14 mouse cellular contexts compared by ENCODE assay signal in genomic region chr13:31812701-31813100, GRCm38 (mm10). TPM values are rescaled to one million over a fixed set of nuclear protein-coding genes. Genes with fewer than 3 reads are reported as not detected.
DNase-seq lines count a peak whose midpoint lies in the region; ATAC-seq lines count a peak whose summit lies in the region.
"Had no signal": no experiment of that assay in that cellular context is flagged by ENCODE, and none has a peak within 500 bp of the region (broad histone marks: within the 10 kb centered on the region; RNA-seq: fewer than 3 reads in every experiment).

No protein-coding gene starts in this region.

- H3K4me1 ChIP-seq in forebrain, embryonic 10.5 days: peaks cover 59% of the 10 kb centered on the region
- H3K4me1 ChIP-seq in forebrain, embryonic 14.5 days (ENCODE audit: control insufficient read depth, insufficient read depth, low read length): 0 out of 2 replicates have a peak, but pooled peaks cover 3% of the 10 kb centered on the region
- H3K4me1 ChIP-seq in hindbrain, embryonic 10.5 days (replicated peaks): peaks cover 55% of the 10 kb centered on the region
- H3K4me1 ChIP-seq in hindbrain, embryonic 11.5 days (replicated peaks; ENCODE audit: control insufficient read depth, insufficient read depth, low read length): 0 out of 2 replicates have a peak, but pooled peaks cover 5% of the 10 kb centered on the region
- H3K4me1 ChIP-seq in embryonic facial prominence, embryonic 11.5 days (ENCODE audit: control insufficient read depth, insufficient read depth, low read length): peaks cover 4% of the 10 kb centered on the region; the same call in 1 of the 2 replicates
- peaks cover 74% of the 10 kb centered on the region for H3K4me1 ChIP-seq in limb, embryonic 10.5 days

- no peak overlapping the region for H3K9ac ChIP-seq in forebrain, embryonic 14.5 days (ENCODE audit: low read length)
- no peak overlapping the region for H3K9ac ChIP-seq in hindbrain, embryonic 11.5 days (ENCODE audit: low read depth, low read length)
- 0 out of 2 replicates have a peak overlapping the region, but pooled peaks have one; percentile 28 for H3K9ac ChIP-seq in embryonic facial prominence, embryonic 11.5 days (replicated peaks; ENCODE audit: low read length)

- DNase-seq in forebrain, embryonic 10.5 days (ENCODE audit: extremely low spot score, low spot score): no peak
- DNase-seq in forebrain, embryonic 14.5 days (ENCODE audit: low spot score): no peak
- peak; percentile 16 for DNase-seq in hindbrain, embryonic 10.5 days (ENCODE audit: low spot score)
- no peak for DNase-seq in hindbrain, embryonic 11.5 days (ENCODE audit: low spot score)
- DNase-seq in embryonic facial prominence, embryonic 11.5 days (ENCODE audit: low spot score): no peak
- no peak for DNase-seq in limb, embryonic 10.5 days (ENCODE audit: low spot score)
- no peak for DNase-seq in lung, postnatal 14 days
- DNase-seq: cerebellum, adult 11-12 months; kidney, postnatal 10 days; right cerebral cortex, postnatal 14 days; thymus, postnatal 25 days had no signal

- 35% methylated on average over 2 of the region's 2 CpGs for WGBS in forebrain, embryonic 10.5 days
- WGBS in forebrain, embryonic 14.5 days: 51% methylated on average over 2 of the region's 2 CpGs
- WGBS in hindbrain, embryonic 10.5 days: 36% methylated on average over 2 of the region's 2 CpGs
- 32% methylated on average over 2 of the region's 2 CpGs for WGBS in hindbrain, embryonic 11.5 days
- WGBS in embryonic facial prominence, embryonic 11.5 days: 34% methylated on average over 2 of the region's 2 CpGs
- WGBS in limb, embryonic 10.5 days: 31% methylated on average over 2 of the region's 2 CpGs

- H3K36me3 ChIP-seq in forebrain, embryonic 10.5 days (replicated peaks): peaks cover 15% of the 10 kb centered on the region; the same call in 1 of the 2 replicates
- no peaks in the 10 kb centered on the region for H3K36me3 ChIP-seq in forebrain, embryonic 14.5 days (ENCODE audit: control insufficient read depth, insufficient read depth, low read length)
- H3K36me3 ChIP-seq in hindbrain, embryonic 10.5 days: 0 out of 2 replicates have a peak, but pooled peaks cover 9% of the 10 kb centered on the region
- H3K36me3 ChIP-seq in hindbrain, embryonic 11.5 days (ENCODE audit: control insufficient read depth, insufficient read depth, low read length): no peaks in the 10 kb centered on the region
- no peaks in the 10 kb centered on the region; the same call in 1 of the 2 replicates for H3K36me3 ChIP-seq in embryonic facial prominence, embryonic 11.5 days (replicated peaks; ENCODE audit: control insufficient read depth, insufficient read depth, low read depth, low read length)
- H3K36me3 ChIP-seq in limb, embryonic 10.5 days: peaks cover 7% of the 10 kb centered on the region; the same call in 1 of the 2 replicates

- H3K4me3 ChIP-seq in forebrain, embryonic 10.5 days: peak overlapping the region; percentile 64
- no peak overlapping the region for H3K4me3 ChIP-seq in forebrain, embryonic 14.5 days (ENCODE audit: low read depth, low read length)
- peak overlapping the region; percentile 63; the same call in 1 of the 2 replicates for H3K4me3 ChIP-seq in hindbrain, embryonic 10.5 days
- no peak overlapping the region for H3K4me3 ChIP-seq in hindbrain, embryonic 11.5 days (ENCODE audit: low read depth, low read length)
- H3K4me3 ChIP-seq in embryonic facial prominence, embryonic 11.5 days (ENCODE audit: low read depth, low read length): peak overlapping the region; percentile 20; the same call in 1 of the 2 replicates
- peak overlapping the region; percentile 11; the same call in 1 of the 2 replicates for H3K4me3 ChIP-seq in limb, embryonic 10.5 days

- H3K27ac ChIP-seq in forebrain, embryonic 10.5 days: peak overlapping the region; percentile 86
- no peak overlapping the region for H3K27ac ChIP-seq in forebrain, embryonic 14.5 days (ENCODE audit: low read depth, low read length)
- peak overlapping the region; percentile 50; the same call in 1 of the 2 replicates for H3K27ac ChIP-seq in hindbrain, embryonic 10.5 days
- no peak overlapping the region for H3K27ac ChIP-seq in hindbrain, embryonic 11.5 days (ENCODE audit: low read depth, low read length)
- no peak overlapping the region for H3K27ac ChIP-seq in embryonic facial prominence, embryonic 11.5 days (replicated peaks; ENCODE audit: low read depth, low read length)
- H3K27ac ChIP-seq in limb, embryonic 10.5 days: no peak overlapping the region

- no peaks in the 10 kb centered on the region for H3K9me3 ChIP-seq in forebrain, embryonic 10.5 days
- H3K9me3 ChIP-seq in forebrain, embryonic 14.5 days (replicated peaks; ENCODE audit: control insufficient read depth, low read length): no peaks in the 10 kb centered on the region
- H3K9me3 ChIP-seq in hindbrain, embryonic 10.5 days: no peaks in the 10 kb centered on the region
- H3K9me3 ChIP-seq in hindbrain, embryonic 11.5 days (ENCODE audit: control insufficient read depth, low read length): no peaks in the 10 kb centered on the region
- no peaks in the 10 kb centered on the region for H3K9me3 ChIP-seq in embryonic facial prominence, embryonic 11.5 days (replicated peaks; ENCODE audit: control insufficient read depth, low read length)
- no peaks in the 10 kb centered on the region for H3K9me3 ChIP-seq in limb, embryonic 10.5 days (replicated peaks)

- H3K4me2 ChIP-seq in forebrain, embryonic 14.5 days (ENCODE audit: low read length): no peak overlapping the region
- no peak overlapping the region for H3K4me2 ChIP-seq in hindbrain, embryonic 11.5 days (replicated peaks; ENCODE audit: low read depth, low read length)
- H3K4me2 ChIP-seq in embryonic facial prominence, embryonic 11.5 days (ENCODE audit: low read depth, low read length): peak overlapping the region; percentile 35

- H3K27me3 ChIP-seq in forebrain, embryonic 10.5 days (ENCODE audit: poor library complexity, severe bottlenecking): peaks cover 100% of the 10 kb centered on the region
- peaks cover 74% of the 10 kb centered on the region for H3K27me3 ChIP-seq in forebrain, embryonic 14.5 days (replicated peaks; ENCODE audit: control insufficient read depth, insufficient read depth, low read length)
- H3K27me3 ChIP-seq in hindbrain, embryonic 10.5 days (ENCODE audit: insufficient read depth, poor library complexity, severe bottlenecking): peaks cover 100% of the 10 kb centered on the region
- H3K27me3 ChIP-seq in hindbrain, embryonic 11.5 days (ENCODE audit: control insufficient read depth, insufficient read depth, low read length): peaks cover 76% of the 10 kb centered on the region
- H3K27me3 ChIP-seq in embryonic facial prominence, embryonic 11.5 days (ENCODE audit: control insufficient read depth, insufficient read depth, low read length): peaks cover 29% of the 10 kb centered on the region
- peaks cover 99% of the 10 kb centered on the region for H3K27me3 ChIP-seq in limb, embryonic 10.5 days (ENCODE audit: low read depth, poor library complexity, severe bottlenecking)

- ATAC-seq in forebrain, embryonic 14.5 days: no peak
- no peak for ATAC-seq in hindbrain, embryonic 11.5 days (ENCODE audit: low FRiP score)
- no peak for ATAC-seq in embryonic facial prominence, embryonic 11.5 days (replicated peaks; ENCODE audit: insufficient number of reproducible peaks, low FRiP score, low TSS enrichment, low read depth)
- ATAC-seq in megakaryocyte-erythroid progenitor cell, adult 5-6 weeks (replicated peaks; ENCODE audit: low FRiP score, low TSS enrichment, poor library complexity, severe bottlenecking): no peak

RNA-seq across cellular contexts. Expression of gene Foxc1, which starts 6.3 kb away (rescaled TPM):
- polyA plus RNA-seq in forebrain, embryonic 10.5 days (2016; fragmentation: Nextera tagmentation; extraction: Ambion mirVana): 2.5 and 2.6 TPM in 2 replicates
- 1.4 and 1.5 TPM in 2 replicates for polyA plus RNA-seq in forebrain, embryonic 14.5 days (2014; fragmentation: Nextera tagmentation; extraction: Ambion mirVana)
- polyA plus RNA-seq in hindbrain, embryonic 10.5 days (2016; fragmentation: Nextera tagmentation; extraction: Ambion mirVana): 2.9 and 3.7 TPM in 2 replicates
- 5.6 and 6.1 TPM in 2 replicates for polyA plus RNA-seq in hindbrain, embryonic 11.5 days (2014; fragmentation: Nextera tagmentation; extraction: Ambion mirVana)
- polyA plus RNA-seq in embryonic facial prominence, embryonic 11.5 days (2014; fragmentation: Nextera tagmentation; extraction: Ambion mirVana): 9.3 and 10.6 TPM in 2 replicates
- 0.74 and 1.8 TPM in 2 replicates for polyA plus RNA-seq in limb, embryonic 10.5 days (2016; fragmentation: Nextera tagmentation; extraction: Ambion mirVana)
- total RNA-seq in megakaryocyte-erythroid progenitor cell, adult 5-6 weeks (2014; fragmentation: Nextera tagmentation): not detected in 2 replicates
- total RNA-seq in megakaryocyte-erythroid progenitor cell, adult 5-6 weeks (2017): not detected in 2 replicates
- total RNA-seq: granulocyte monocyte progenitor cell, adult 5-6 weeks had no signal
- polyA plus RNA-seq: liver, embryonic 16.5 days had no signal

Comparison
In these comparisons a context has a peak if more than half of its experiments do, and no peak if none do; other contexts are left out.
1. H3K27ac ChIP-seq: peak in forebrain, embryonic 10.5 days (single experiment) and hindbrain, embryonic 10.5 days (single experiment); none in forebrain, embryonic 14.5 days (single experiment), hindbrain, embryonic 11.5 days (single experiment), embryonic facial prominence, embryonic 11.5 days (single experiment) and limb, embryonic 10.5 days (single experiment).
2. H3K4me3 ChIP-seq: peak in forebrain, embryonic 10.5 days (single experiment), hindbrain, embryonic 10.5 days (single experiment), embryonic facial prominence, embryonic 11.5 days (single experiment) and limb, embryonic 10.5 days (single experiment); none in forebrain, embryonic 14.5 days (single experiment) and hindbrain, embryonic 11.5 days (single experiment).